Mouse (Mus musculus) heart, adult 2 months (tissue): ENCODE measurements at regions not wholly inside any gene's neighbourhood (a gene's known extent, or its start where the extent isn't known, plus 50 kb on each side); places are given as distances from the start of the nearest gene placed in this dataset.
"Not testable (repeated sequence)": the region's sequence is repeated elsewhere in the genome, so short reads cannot be mapped to it uniquely, and the experiment has no call there.

ENCODE experiments used
- DNase-seq, 2 experiments: peaks; one replicate each; pipeline ENCODE4 v3.0.0; 2021
- H3K27ac ChIP-seq: fragments of 200-600 bp; 2 replicates; pipeline ENCODE4 v1.8.1; 2022
- H3K27me3 ChIP-seq: fragments of 200-500 bp; 2 replicates; pipeline ENCODE4 v1.6.1; 2012; ENCODE audit warnings: mild to moderate bottlenecking, low read length, inconsistent platforms, mixed read lengths; ENCODE audit not compliant: control insufficient read depth, insufficient read depth
- H3K36me3 ChIP-seq: fragments of 200-500 bp; 2 replicates; pipeline ENCODE4 v1.6.1; 2012; ENCODE audit warnings: low read length, inconsistent platforms; ENCODE audit not compliant: control insufficient read depth, insufficient read depth
- H3K4me1 ChIP-seq: fragments of 200-500 bp; 2 replicates; pipeline ENCODE4 v1.6.1; 2011; ENCODE audit warnings: low read length; ENCODE audit not compliant: control insufficient read depth, insufficient read depth
- H3K4me3 ChIP-seq: fragments of 200-600 bp; 2 replicates; pipeline ENCODE4 v1.8.1; 2022
- H3K79me2 ChIP-seq: fragments of 200-500 bp; replicated peaks from 2 replicates; pipeline ENCODE4 v1.6.1; 2012; ENCODE audit warnings: mild to moderate bottlenecking, inconsistent platforms, low read length, moderate library complexity, mixed read lengths; ENCODE audit not compliant: control insufficient read depth, insufficient read depth
- H3K9ac ChIP-seq: fragments of 200-500 bp; 2 replicates; pipeline ENCODE4 v1.6.1; 2012; ENCODE audit warnings: low read depth, mild to moderate bottlenecking, control low read depth, inconsistent platforms, low read length, mixed read lengths
- CTCF ChIP-seq: fragments of 200-600 bp; IDR thresholded peaks from 2 replicates; pipeline ENCODE4 v1.8.1; 2022; ENCODE audit warnings: antibody characterized with exemption, mild to moderate bottlenecking, moderate library complexity
- EP300 ChIP-seq: fragments of 200-500 bp; IDR thresholded peaks from 2 replicates; pipeline ENCODE4 v1.6.1; 2011; ENCODE audit warnings: low read depth, low read length, control low read depth; ENCODE audit not compliant: insufficient read depth
- POLR2A ChIP-seq: fragments of 200-500 bp; IDR thresholded peaks from 2 replicates; pipeline ENCODE4 v1.6.1; 2011; ENCODE audit warnings: mild to moderate bottlenecking, low read depth, low read length, control low read depth; ENCODE audit not compliant: insufficient read depth
- WGBS: fragments of 180-500 bp; shearing (Covaris S2); methylation state at CpG from one replicate; pipeline ENCODE4 v1.1.7; 2018; 5-methylcytosine and 5-hydroxymethylcytosine counted together
- intact Hi-C: fragments of 180-260 bp; cut with DNase I; formaldehyde crosslinking; loops from one replicate; pipeline ENCODE4 v1.15.1; 2025

GRCm38 (mm10) chr12:114366276-114366675 is 822.6 kb downstream of the Adam6a start:
- WGBS: 43% methylated on average over 3 of the region's 3 CpGs
- DNase-seq: no peak
- H3K27ac ChIP-seq: no peak overlapping the region
- TF ChIP-seq POLR2A: no peak
- TF ChIP-seq CTCF: peak; percentile 30; the same call in 1 of the 2 replicates
- no peak overlapping the region for H3K4me3 ChIP-seq
- H3K9ac ChIP-seq: no peak overlapping the region
- no peaks in the 10 kb centered on the region for H3K4me1 ChIP-seq
- H3K79me2 ChIP-seq: no peaks in the 10 kb centered on the region
- intact Hi-C loops: no loop called here
- H3K36me3 ChIP-seq: no peaks in the 10 kb centered on the region
- H3K27me3 ChIP-seq: no peaks in the 10 kb centered on the region

- 19% methylated on average over 38 of the region's 43 CpGs for WGBS
- DNase-seq: peak; percentile 41 to 56
- H3K36me3 ChIP-seq, H3K4me1 ChIP-seq, H3K79me2 ChIP-seq, H3K27me3 ChIP-seq, intact Hi-C loops, H3K27ac ChIP-seq: not testable (repeated sequence)
- H3K9ac ChIP-seq: peak overlapping the region; percentile 65
- H3K4me3 ChIP-seq: peak overlapping the region; percentile 32
Observed at GRCm38 (mm10) chr12:114378696-114379350, 835.1 kb downstream of the Adam6a start.

- Histone ChIP-seq H3K4me1 (no peaks in the 10 kb centered on the region), H3K27ac (no peak overlapping the region), H3K79me2 (no peaks in the 10 kb centered on the region), H3K4me3 (no peak overlapping the region), H3K36me3 (no peaks in the 10 kb centered on the region), H3K27me3 (no peaks in the 10 kb centered on the region), H3K9ac (no peak overlapping the region)
- intact Hi-C loops: loop anchor here (10.0 kb wide), 1 partner anchor 453 kb away; no protein-coding TSS in a partner anchor
- 56% methylated on average over 2 of the region's 2 CpGs for WGBS
- TF ChIP-seq POLR2A (no peak), EP300 (no peak), CTCF (no peak)
- no peak for DNase-seq
Observed at GRCm38 (mm10) chr12:114391447-114391846, 847.7 kb downstream of the Adam6a start.

- no peak for TF ChIP-seq POLR2A
- TF ChIP-seq EP300: no peak
- TF ChIP-seq CTCF: no peak
- no peaks in the 10 kb centered on the region for H3K4me1 ChIP-seq
- no peaks in the 10 kb centered on the region for H3K36me3 ChIP-seq
- intact Hi-C loops: no loop called here
- WGBS: 30% methylated on average over 2 of the region's 2 CpGs
- DNase-seq: no peak
- H3K4me3 ChIP-seq: no peak overlapping the region
- no peaks in the 10 kb centered on the region for H3K79me2 ChIP-seq
- H3K9ac ChIP-seq: no peak overlapping the region
- H3K27ac ChIP-seq: no peak overlapping the region
- H3K27me3 ChIP-seq: no peaks in the 10 kb centered on the region
Observed at GRCm38 (mm10) chr12:114406206-114406605, 862.5 kb downstream of the Adam6a start.

- Histone ChIP-seq H3K27ac (no peak overlapping the region), H3K27me3 (no peaks in the 10 kb centered on the region), H3K36me3 (no peaks in the 10 kb centered on the region), H3K9ac (no peak overlapping the region), H3K4me3 (no peak overlapping the region), H3K79me2 (no peaks in the 10 kb centered on the region), H3K4me1 (no peaks in the 10 kb centered on the region)
- DNase-seq: no peak
- TF ChIP-seq EP300: no peak
- no peak for TF ChIP-seq CTCF
- TF ChIP-seq POLR2A: no peak
- intact Hi-C loops: no loop called here
Observed at GRCm38 (mm10) chr12:114434529-114434928, 890.8 kb downstream of the Adam6a start.

- intact Hi-C loops: no loop called here
- no peak for TF ChIP-seq CTCF
- no peak for TF ChIP-seq POLR2A
- TF ChIP-seq EP300: no peak
- H3K4me1 ChIP-seq: no peaks in the 10 kb centered on the region
- WGBS: 64% methylated on average over 5 of the region's 5 CpGs
- no peak overlapping the region for H3K27ac ChIP-seq
- no peak overlapping the region for H3K9ac ChIP-seq
- H3K79me2 ChIP-seq: no peaks in the 10 kb centered on the region
- no peak overlapping the region for H3K4me3 ChIP-seq
- H3K36me3 ChIP-seq: no peaks in the 10 kb centered on the region
- no peak for DNase-seq
- H3K27me3 ChIP-seq: no peaks in the 10 kb centered on the region
Observed at GRCm38 (mm10) chr12:114462037-114462436, 918.3 kb downstream of the Adam6a start.
